Mouse (Mus musculus) gastrocnemius, postnatal 10 days (tissue): ENCODE measurements around the gene Tex22. TPM values are rescaled to one million over a fixed set of nuclear protein-coding genes. Genes with fewer than 3 reads are reported as not detected.

Source experiments
- DNase-seq: peaks from one replicate; pipeline ENCODE4 v3.0.0; 2021; ENCODE audit warnings: mixed read lengths
- total RNA-seq, 2 experiments: library from RNA; stranded (reverse); gene quantifications; 2 replicates each; pipeline ENCODE4 v1.2.3; 2021

The Tex22 gene
- total RNA-seq, 2 experiments from 2014 or later = 0.20 TPM; not detected in 1

DNA sequence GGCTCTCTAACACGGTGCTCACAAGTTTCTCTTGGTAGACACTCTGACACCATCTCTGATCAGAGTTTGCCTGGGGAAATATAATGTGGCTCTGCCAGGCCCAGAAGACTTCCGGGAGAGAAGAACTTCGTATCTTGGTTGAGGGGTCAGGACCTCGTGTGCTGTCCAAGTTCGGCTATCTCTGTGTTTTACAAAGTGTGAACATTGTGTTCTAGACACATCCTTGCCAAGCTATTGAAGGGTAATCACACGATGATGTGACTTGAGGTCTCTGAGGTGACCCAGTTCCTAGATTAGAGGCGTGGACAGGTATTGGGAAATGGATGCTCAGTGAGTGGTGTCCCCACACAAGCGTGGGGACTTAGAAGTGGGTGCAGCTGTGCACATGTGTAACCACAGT is 18.2 kb upstream of the Tex22 start:
- DNase-seq = no peak

DNA sequence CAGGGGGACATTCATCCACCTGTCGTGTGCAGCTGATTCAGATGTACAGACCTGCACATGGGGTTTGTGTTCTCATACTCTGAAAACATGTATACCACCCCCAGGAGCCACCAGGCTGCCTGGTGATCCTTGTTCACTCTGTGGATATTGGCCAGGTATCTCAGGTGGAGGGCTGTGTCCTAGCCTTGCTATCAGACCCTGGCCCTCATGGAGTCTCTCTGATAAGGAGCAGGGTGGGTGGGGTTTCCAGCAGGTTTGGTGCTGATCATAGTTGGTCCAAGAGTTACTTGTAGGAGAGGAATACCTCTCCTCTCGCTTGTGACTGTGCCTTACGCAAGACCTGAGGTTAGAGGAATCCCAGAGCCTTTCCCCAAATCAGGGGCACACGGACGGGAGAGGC is 14.1 kb upstream of the Tex22 start:
- no peak for DNase-seq

DNA sequence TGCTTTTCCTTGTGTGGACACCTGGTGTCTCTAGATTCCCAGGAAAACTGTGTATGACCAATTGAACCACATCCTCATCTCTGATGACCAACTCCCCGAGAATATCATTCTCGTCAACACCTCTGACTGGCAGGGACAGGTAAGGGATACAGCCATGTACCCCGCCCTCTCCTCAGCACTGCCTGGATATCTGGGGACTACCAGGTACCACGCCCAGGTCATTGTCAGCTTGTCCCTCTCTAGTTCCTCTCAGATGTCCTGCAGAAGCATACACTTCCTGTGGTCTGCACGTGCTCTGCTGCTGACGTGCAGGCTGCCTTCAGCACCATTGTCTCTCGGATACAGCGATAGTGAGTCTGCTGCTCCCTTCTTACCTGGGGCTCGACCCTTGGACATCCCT is 12.7 kb upstream of the Tex22 start:
- no peak for DNase-seq

DNA sequence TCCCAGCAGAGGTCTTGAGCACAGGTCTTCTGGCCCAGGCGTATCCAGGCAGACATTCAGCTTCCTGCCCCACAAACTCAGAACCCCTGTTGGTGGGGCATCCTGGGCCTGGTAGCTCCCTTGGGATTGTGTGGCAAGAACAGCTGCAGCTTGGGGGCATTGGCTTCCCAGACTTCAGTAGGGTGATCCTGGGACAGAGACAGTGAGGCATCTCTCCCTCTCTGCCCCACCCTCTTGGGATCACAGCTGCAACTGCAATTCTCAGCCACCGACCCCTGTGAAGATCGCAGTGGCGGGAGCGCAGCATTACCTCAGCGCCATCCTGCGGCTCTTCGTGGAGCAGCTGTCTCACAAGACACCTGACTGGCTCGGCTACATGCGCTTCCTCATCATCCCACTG is 12.1 kb upstream of the Tex22 start:
- DNase-seq = no peak

DNA sequence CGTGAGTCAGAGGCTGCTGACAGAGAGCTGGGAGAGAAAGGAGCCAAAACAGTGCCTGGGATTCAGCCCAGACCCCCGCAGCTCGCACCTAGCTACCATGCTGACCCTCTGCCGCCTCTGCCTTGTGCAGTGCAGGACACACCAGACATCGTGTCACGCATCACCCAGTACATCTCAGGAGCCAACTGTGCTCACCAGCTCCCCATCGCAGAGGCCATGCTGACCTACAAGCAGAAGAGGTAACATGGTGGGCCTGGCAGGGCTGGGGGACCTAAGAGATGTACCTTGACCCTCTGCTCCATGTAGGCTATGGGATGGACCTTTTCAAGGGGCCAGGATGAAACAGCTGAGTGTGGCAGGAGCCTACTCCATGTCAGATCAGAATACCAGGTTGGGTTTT is 10.6 kb upstream of the Tex22 start:
- DNase-seq = no peak

DNA sequence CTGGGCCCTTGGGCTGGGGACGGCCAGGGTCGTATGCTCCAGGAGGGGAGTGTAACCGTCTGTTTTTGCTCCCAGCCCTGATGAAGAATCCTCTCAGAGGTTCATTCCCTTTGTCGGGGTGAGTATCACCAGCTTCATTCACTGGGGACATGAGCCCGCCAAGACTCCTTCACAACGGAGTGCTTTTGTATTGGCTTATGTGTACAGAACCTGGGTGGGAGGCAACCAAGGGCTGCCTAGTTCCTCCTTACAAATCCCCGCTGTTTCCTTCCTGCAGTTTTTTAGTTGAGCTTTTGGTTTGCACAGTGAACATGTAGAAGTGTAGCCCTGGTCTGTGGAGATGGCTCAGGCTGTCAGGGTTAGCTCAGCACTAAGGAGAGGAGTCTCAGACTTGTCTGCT is 6.3 kb upstream of the Tex22 start:
- DNase-seq = no peak

DNA sequence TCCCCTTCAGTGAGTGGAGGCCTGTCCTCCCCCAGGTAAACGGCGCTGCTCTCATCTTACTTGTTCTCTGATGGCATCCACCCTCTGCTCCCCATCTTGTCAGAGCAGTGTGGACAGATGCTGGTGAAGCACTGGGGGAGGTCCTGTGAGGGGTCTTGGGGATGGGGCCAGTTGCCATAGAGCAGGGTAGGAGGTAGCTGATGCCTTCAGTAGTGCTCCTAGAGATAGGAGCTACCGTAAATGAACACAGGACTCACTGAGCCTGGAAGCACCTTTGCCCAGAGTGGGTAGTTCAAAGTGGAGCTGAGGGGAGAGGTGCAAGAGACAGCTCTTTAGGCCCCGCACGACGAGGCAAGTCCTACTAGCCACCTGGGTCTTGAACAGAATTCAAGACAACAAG is 4.9 kb upstream of the Tex22 start:
- DNase-seq = no peak

DNA sequence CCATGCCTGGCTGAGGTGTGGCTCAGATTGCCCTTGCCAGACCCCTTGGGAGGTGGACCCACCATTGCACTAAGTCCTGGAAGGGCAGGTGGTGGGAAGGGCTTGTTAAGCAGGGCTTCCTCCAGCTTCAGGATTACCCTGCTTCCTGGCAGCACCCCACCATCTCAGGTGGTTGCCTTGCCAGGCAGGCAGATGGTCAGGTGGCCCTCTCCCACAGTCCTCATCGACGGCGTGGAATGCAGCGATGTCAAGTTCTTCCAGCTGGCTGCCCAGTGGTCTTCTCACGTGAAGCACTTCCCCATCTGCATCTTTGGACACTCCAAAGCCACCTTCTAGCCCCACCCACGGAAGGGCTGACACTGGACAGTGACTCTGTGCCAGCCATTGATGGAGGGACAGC is 3.0 kb upstream of the Tex22 start:
- DNase-seq = no peak

DNA sequence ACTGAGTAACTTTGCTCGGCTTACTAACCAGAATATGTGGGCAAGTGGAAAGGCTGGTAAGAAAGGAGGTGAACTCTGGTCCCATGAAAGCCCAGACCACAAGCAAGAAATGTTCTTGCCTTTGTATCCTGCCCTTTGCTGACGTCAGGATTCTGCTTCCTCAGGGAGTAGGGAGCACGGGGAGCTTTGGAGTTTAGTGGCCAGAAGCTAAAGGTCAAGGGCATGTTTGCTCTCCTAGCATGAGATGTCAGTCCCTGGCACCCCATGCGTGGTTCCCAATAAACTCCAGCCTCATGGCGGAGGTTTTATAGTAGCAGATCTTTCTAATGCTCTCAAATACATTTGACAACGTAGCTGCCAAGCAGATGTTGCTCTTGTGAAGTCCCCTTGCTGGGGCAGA is 2.5 kb upstream of the Tex22 start:
- DNase-seq = no peak

DNA sequence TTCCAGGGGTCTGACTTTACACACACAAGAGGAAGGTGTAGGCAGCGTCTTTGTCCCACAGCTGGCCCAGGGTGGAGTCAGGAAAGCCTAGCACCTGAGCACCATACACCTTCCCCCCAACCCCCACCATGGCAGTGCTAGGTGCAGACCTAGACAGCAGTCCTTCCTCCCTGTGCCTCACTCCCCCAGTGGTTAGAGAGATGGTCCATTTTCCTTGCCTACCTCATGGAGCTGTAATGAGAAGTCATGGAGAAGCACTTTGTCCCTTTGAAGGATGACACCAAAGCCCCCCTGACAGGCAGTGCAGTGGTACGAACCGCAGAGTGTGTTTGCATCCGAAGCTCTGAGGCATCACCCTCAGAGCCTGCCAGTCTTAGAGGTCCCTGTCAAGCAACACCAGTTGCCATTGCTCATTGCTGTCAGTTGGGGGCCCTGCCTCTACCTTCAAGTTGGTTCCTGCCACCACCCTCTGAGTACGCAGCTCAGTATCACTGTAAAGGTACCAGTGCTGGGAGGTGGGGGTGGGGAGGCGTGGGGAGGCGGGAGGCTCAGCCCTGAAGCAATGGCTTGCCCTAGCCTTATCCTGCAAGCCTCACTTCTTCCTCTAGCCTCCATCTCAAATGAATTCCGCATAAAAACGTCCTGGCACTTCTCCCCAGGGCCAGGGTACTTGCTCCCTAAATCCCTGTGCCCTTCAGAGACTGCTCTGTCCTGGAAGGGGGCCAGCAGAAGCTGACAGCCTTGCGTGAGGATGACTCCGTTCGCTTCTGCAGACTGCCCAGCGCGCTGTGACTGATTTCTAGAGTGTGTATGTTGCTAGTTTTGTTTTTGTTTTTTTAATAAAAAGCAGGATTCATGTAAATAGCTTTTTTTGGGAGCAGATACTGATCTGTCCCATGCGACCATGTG is 628 bp upstream of the Tex22 start:
- DNase-seq = peak; percentile 39

DNA sequence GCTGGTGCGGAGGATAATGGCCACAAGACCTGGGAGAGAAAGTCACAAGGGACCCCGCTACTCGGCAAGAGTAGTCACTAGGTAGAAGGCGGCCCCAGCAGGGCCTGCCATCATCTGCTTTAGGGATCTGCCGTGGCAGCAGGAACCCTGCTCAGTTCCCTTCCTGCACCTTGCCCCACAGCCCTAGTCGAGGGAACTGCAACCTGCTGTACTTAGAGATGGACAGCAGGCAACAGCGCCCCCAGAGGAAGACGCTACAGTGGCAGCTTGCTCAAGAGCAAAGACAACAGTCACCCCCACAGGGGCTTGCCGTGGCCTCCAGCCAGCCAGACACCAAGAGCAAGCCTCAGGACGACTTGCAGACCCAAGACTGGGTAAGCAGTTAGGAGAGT is 757 bp downstream of the Tex22 start:
- DNase-seq = peak; percentile 88

DNA sequence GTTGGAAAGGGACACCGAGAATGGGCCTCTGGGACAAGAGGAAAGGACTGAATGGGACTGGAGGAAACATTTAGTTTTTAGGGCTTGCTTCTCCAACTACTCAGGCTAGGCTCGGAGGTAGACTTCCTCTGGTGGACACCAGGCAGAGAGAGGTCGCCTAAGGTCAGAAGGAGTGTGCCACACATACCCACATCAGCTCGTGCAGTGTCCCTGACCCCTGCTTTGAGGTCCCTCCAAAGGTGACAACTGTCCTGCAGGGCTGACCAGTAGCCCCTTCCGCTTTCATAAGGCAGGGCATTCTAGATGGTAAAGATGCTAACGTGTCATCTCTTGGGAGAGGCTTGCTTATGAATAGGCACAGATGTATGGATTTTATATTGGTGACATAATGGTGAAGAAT is 1.2 kb downstream of the Tex22 start:
- DNase-seq = no peak

DNA sequence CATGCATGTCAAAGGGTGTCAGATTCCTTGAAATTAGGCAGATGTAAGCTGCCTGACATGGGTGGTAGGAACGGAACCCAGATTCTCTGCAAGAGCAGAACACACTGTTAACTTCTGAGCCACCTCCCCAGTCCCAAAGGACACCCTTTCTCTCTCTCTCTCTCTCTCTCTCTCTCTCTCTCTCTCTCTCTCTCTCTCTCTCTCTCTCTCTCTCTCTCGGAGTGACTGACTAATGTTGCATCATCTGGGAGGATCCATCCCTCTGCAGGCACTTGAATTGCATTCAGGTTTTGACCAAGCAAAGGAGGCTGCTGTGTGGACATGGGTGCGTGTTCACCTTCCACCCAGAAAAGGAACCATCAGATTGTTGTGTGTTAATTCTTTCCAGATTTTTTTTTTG is 13.0 kb downstream of the Tex22 start:
- no peak for DNase-seq

DNA sequence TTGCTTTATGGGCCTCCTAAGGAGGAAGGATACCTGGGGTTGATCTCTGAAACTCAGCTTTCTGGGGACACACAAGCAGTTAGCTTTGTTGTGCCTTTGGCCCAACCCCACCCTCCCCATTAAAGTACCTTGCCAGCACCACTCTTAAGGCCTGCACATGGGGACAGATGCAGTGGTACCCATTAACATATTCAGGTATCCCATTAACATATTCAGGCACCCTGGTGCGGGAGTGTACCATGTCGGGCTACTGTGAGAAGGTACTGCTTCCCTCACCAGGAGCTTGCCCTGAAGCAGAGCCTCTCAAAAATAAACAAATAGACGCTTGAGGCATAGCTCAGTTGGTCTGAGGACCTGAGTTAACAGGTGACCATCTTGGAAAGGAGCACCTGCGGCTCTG is 13.7 kb downstream of the Tex22 start:
- no peak for DNase-seq

DNA sequence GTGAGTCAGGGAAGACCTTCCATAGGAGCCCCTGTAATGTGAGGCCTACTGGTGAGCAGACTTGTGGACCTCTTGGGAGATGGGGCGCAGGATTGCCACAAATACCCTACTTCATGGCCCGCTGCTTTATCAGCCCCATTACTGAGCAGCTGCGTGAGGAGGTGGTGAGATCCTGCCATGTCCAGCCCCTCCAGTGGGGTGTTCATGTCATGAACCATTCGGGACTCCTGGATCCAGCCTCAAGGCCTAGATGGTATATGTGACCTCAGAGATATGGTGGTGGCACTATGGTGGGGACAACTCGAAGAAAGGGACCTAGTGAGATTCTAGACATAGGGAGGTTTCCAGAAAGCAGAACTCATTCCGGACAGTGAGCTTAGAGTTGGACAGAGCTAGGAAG is 14.8 kb downstream of the Tex22 start:
- DNase-seq = no peak

DNA sequence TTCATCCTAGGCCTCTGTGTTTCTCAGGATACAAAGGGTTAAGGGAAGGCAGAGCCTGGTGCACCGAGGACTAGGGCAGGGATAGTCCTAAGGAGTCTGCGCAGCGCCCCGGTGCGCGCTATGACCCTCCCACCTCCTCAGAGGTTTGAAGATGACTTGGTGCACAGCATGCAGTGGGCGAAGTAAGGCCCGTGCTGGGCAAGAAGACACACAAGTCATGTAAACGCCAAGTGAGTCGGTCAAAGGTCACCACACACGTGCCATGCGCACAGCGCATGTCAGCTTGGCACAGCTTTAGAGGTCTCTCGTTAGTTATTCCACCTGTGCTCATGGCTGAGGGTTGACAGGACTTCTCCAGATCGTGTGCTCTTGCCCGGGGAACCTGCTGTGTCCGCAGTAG is 15.8 kb downstream of the Tex22 start:
- no peak for DNase-seq

DNA sequence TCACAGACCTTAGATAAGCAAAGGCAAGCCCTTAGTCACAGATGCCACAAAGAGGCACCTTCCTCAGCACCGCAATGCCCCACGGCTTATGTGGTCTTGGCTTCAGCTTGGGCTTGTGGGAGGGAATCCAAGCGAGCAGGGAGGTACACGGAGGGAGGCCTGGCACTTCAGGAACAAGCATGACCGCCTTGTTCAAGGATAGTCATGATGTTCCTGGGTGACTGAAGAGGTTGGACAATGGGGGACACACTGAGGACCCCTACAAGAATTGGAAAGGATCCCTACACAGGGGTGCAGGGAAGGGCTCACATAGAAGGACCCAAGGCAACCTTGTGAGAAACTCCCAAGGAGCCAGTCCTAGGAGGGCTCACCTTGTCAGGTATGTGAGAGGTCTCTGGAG is 22.7 kb downstream of the Tex22 start:
- DNase-seq = no peak

DNA sequence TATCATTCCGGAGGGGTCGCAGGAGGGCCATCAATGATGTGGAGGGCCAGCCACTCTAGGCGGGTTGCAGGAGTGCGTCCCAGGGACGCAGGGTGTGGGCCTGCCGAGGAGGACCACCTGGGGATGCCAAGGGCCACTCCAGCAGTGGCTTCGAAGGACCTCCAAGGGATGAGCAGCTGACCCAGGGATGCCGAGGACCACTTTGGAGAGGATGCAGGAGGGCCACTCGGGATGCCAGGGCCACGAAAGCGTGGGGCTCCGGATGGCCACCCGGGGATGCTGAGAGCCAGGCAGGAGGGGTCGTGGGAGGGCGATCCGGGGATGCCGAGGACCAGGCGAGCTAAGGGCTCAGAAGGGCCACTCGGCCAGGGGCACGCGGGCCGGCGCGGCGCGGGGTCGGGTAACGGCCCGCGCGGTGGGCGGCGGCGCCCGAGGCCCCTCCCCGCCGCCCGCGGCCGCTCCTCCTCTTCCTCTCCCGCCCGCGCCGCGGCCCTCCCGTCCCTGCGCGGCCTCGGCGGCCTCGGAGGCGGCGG is 23.5 kb downstream of the Tex22 start, which contains the start of gene Mta1:
Gene Mta1 (plus strand): TSS at position 530 of the 533 bp plus-strand sequence.
- DNase-seq = peak; percentile 63

DNA sequence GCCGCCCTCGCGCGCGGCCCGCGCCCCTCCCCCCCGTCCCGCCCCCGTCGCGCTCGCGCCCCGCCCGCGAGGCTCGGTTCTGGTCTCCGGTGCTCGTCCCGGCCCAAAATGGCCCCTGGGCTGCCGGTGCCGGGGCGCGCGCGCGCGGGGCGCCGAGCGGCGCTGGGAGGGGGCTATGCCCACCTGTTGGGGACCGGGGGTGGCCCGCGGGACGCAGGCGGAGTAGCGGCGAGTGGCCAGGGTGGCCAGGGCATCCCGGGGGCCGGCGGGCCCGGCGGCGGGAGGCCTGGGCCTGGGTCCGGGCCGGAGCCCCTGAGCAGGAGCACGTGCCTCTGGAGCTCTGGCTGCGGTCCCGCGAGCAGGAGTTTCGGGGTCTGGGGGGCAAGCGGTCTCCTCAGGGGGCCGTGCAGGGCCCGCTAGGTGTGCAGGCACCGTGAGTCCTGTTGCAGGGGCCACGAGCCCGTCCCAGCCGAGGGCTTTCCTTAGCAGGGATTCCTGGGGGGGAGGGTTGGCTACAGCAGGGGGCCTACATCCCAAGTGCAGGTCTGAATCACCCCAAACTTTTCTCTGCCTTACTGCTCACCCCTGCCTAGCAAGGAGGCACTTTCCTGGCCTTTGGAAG is 24.3 kb downstream of the Tex22 start:
- DNase-seq = peak; percentile 50

DNA sequence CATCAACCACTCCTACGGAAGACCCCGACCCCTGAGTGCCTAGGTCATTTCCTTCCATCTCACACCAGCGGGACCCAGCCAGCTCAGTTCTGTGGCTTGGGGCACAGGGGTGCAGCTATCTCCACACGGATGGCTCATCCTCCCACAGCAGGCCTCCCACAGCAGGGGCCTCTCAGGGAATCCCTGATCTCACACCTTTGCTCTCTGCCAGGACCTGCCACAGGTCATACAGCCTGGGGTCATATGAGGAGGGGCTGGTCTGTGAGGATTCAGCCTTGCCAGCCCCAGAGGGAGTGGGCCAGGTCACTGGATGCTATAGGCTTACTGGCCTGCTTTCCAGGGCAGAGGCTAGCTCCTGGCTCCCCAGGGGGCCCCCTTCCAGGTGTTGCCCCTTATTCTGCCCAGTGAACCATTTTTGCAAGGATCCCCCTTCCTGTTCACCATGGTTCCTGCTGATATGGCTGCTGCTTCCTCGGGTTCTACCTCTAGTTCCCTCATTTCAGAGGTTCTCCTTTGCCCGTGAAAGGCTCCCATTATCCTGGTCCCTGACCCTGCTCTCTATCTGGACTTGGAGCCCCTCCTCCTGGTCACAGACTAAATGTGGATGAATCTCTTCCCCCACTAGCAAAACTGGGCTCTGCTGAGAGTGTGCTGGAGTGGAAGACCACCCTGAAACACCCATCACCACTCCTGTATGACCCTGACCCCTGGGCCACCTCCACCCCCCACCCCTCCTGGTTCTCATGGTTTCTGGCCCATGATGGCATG is 25.4 kb downstream of the Tex22 start:
- no peak for DNase-seq

DNA sequence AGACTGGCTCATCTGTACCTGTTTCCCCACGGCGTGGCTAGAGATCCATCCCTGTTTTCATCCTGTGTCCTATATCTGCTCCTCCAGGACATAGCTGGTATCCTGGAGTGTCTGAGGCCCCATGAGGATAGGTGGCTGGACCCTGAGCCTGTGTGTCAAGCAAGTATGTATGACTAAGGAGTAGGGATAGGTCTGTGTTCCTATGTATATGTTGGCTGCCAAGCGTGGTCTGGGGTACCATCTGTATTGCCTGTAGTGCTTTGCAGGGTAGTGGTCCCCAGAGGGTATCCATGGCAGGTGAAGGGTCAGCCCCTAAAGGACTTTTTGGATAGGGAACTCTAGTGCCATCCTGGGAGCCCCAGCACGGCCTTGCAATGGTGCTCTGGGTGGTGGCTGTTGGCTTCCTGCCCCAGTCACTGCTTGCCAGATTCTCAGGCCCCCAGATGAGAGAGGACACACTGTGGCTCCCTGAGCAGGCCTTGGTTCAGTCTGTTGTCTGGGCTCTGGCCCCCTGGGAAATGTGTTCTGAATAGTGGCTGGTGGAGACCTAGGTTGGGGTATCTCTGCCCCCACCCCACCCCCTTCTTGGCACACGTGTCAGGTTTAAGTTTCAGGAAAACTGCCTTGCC is 26.3 kb downstream of the Tex22 start:
- DNase-seq = peak; percentile 51

DNA sequence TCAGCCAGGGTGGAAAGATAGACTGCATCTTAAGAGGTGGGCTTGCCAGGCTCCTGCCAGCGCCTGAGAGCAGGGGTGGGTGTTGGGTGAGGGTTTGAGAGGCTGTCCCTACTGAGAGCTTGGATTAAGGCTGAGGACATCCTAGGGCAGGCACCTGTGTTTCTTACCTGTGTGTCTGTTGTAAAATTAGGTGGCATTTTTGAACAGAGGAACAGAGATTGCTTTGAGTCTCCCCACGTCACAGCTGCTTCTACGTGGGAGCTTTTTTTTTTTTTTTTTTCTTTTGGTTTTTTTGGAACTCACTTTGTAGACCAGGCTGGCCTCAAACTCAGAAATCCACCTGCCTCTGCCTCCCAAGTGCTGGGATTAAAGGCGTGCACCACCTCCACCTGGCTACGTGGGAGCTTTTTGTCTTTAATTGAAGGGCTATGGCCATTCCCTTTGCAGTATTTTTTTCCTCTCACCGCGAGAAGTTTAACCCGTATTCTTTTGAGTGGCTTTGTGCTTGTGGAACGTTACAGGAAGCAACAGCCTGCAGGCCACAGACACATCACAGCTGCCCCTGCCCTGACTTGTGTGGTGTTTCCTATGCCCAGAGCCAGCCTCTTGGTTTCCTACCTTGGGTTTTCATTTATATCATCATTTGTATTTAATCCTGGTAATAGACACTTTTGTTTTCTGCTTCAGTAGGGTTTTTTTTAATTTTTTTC is 27.1 kb downstream of the Tex22 start:
- DNase-seq = no peak
